ENCODE assay signal across 20 mouse cellular contexts in genomic region chr4:108379476-108379875, GRCm38 (mm10). TPM values are rescaled to one million over a fixed set of nuclear protein-coding genes. Genes with fewer than 3 reads are reported as not detected.
A peak's percentile ranks its signal among the peaks of the same experiment; 100 is the strongest.
DNase-seq lines count a peak whose midpoint lies in the region; ATAC-seq and TF ChIP-seq lines count a peak whose summit lies in the region.
"Had no signal": no experiment of that assay in that cellular context is flagged by ENCODE, and none has a peak within 500 bp of the region (broad histone marks: within the 10 kb centered on the region; RNA-seq: fewer than 3 reads in every experiment).

No protein-coding gene starts in this region.

- no peak for TF ChIP-seq CTCF in liver, postnatal 0 days (IDR thresholded peaks at IDR 0.05; ENCODE audit: low read depth)

- no peaks in the 10 kb centered on the region for H3K36me3 ChIP-seq in forebrain, embryonic 10.5 days (replicated peaks)
- no peaks in the 10 kb centered on the region for H3K36me3 ChIP-seq in forebrain, embryonic 12.5 days (replicated peaks)
- no peaks in the 10 kb centered on the region for H3K36me3 ChIP-seq in liver, postnatal 0 days (replicated peaks; ENCODE audit: insufficient read depth, low read length)
- H3K36me3 ChIP-seq: embryonic facial prominence, embryonic 13.5 days had no signal

- peaks cover 39% of the 10 kb centered on the region for H3K27me3 ChIP-seq in forebrain, embryonic 10.5 days (ENCODE audit: poor library complexity, severe bottlenecking)
- H3K27me3 ChIP-seq in forebrain, embryonic 12.5 days = peaks cover 30% of the 10 kb centered on the region
- peaks cover 19% of the 10 kb centered on the region for H3K27me3 ChIP-seq in liver, postnatal 0 days (ENCODE audit: insufficient read depth, low read length)
- H3K27me3 ChIP-seq: Patski had no signal

- H3K4me2 ChIP-seq in forebrain, embryonic 12.5 days = no peak overlapping the region
- no peak overlapping the region for H3K4me2 ChIP-seq in liver, postnatal 0 days (ENCODE audit: low read depth, low read length)
- H3K4me2 ChIP-seq: embryonic facial prominence, embryonic 13.5 days; hindbrain, embryonic 14.5 days had no signal

- DNase-seq in forebrain, embryonic 10.5 days (ENCODE audit: extremely low spot score, low spot score) = no peak
- peak; percentile 55 for DNase-seq in left cerebral cortex, postnatal 4 days
- no peak for DNase-seq in left cerebral cortex, postnatal 14 days (ENCODE audit: low spot score in 2 of 2)
- peak; percentile 24 for DNase-seq in brain, adult 2 months (ENCODE audit: low read depth, low spot score)
- DNase-seq in yolk sac, embryonic 10.5 days (ENCODE audit: low spot score) = no peak
- no peak for DNase-seq in liver, postnatal 0 days
- DNase-seq: adrenal gland, postnatal 25 days; gastrocnemius, adult 2 months; gastrocnemius, postnatal 25 days; heart, postnatal 10 days; heart, postnatal 4 days had no signal

- 0 out of 2 replicates have a peak overlapping the region, but pooled peaks have one; percentile 22 for H3K27ac ChIP-seq in forebrain, embryonic 10.5 days
- H3K27ac ChIP-seq in forebrain, embryonic 12.5 days = no peak overlapping the region
- H3K27ac ChIP-seq in liver, postnatal 0 days (ENCODE audit: low read depth) = no peak overlapping the region
- H3K27ac ChIP-seq: embryonic facial prominence, embryonic 13.5 days; gastrocnemius, adult 2 months; hindbrain, embryonic 14.5 days had no signal

- intact Hi-C loops in left cerebral cortex, postnatal 4 days (cut with DNase I) = no loop called here
- intact Hi-C loops in left cerebral cortex, postnatal 14 days (cut with DNase I) = no loop called here

- no peak overlapping the region for H3K4me3 ChIP-seq in forebrain, embryonic 10.5 days
- H3K4me3 ChIP-seq in forebrain, embryonic 12.5 days (replicated peaks) = no peak overlapping the region
- H3K4me3 ChIP-seq in liver, postnatal 0 days (ENCODE audit: low read depth, low read length) = no peak overlapping the region
- H3K4me3 ChIP-seq: embryonic facial prominence, embryonic 13.5 days; gastrocnemius, adult 2 months had no signal

- TF ChIP-seq EP300 in liver, postnatal 0 days (IDR thresholded peaks at IDR 0.05; ENCODE audit: low read depth) = no peak

- ATAC-seq in forebrain, embryonic 12.5 days (ENCODE audit: low FRiP score) = no peak
- ATAC-seq in liver, postnatal 0 days = no peak
- ATAC-seq: activated CD4-positive, CD25-positive, alpha-beta regulatory T cell, adult 4 months; forebrain, embryonic 14.5 days; inflammation-experienced regulatory T-cells, adult 6 months; Patski had no signal

- H3K9ac ChIP-seq in forebrain, embryonic 12.5 days = no peak overlapping the region
- H3K9ac ChIP-seq in liver, postnatal 0 days (replicated peaks) = no peak overlapping the region
- H3K9ac ChIP-seq: hindbrain, embryonic 14.5 days had no signal

- H3K9me3 ChIP-seq in forebrain, embryonic 10.5 days = no peaks in the 10 kb centered on the region
- H3K9me3 ChIP-seq in forebrain, embryonic 12.5 days = no peaks in the 10 kb centered on the region
- no peaks in the 10 kb centered on the region for H3K9me3 ChIP-seq in liver, postnatal 0 days (ENCODE audit: low read length)
- H3K9me3 ChIP-seq: embryonic facial prominence, embryonic 13.5 days had no signal

- peaks cover 28% of the 10 kb centered on the region for H3K4me1 ChIP-seq in forebrain, embryonic 10.5 days
- H3K4me1 ChIP-seq in forebrain, embryonic 12.5 days = peaks cover 19% of the 10 kb centered on the region
- H3K4me1 ChIP-seq in liver, postnatal 0 days (ENCODE audit: insufficient read depth) = peaks cover 3% of the 10 kb centered on the region

- 81% methylated on average over 3 of the region's 3 CpGs for WGBS in forebrain, embryonic 10.5 days
- WGBS in forebrain, embryonic 12.5 days = 83% methylated on average over 3 of the region's 3 CpGs
- WGBS in liver, postnatal 0 days (ENCODE audit: insufficient replicate concordance) = 73% methylated on average over 3 of the region's 3 CpGs

RNA-seq across cellular contexts. Expression of gene Shisal2a, which starts 3.7 kb away (rescaled TPM):
- polyA plus RNA-seq in forebrain, embryonic 10.5 days (2016; fragmentation: Nextera tagmentation; extraction: Ambion mirVana) = 1.7 and 1.8 TPM in 2 replicates
- 2.2 and 2.3 TPM in 2 replicates for polyA plus RNA-seq in forebrain, embryonic 12.5 days (2016; fragmentation: Nextera tagmentation; extraction: Ambion mirVana)
- not detected for total RNA-seq in left cerebral cortex, postnatal 4 days (2021)
- not detected for total RNA-seq in left cerebral cortex, postnatal 14 days (2021)
- 0.26 and 0.52 TPM in 2 replicates for polyA plus RNA-seq in liver, postnatal 0 days (2015; fragmentation: Nextera tagmentation; extraction: Ambion mirVana)
- total RNA-seq: gastrocnemius, adult 2 months; gastrocnemius, postnatal 25 days; granulocyte monocyte progenitor cell, adult 5-6 weeks; heart, postnatal 10 days had no signal
- polyA plus RNA-seq: activated CD4-positive, CD25-positive, alpha-beta regulatory T cell, adult 4 months; C2C12; inflammation-experienced regulatory T-cells, adult 6 months; Patski had no signal

RNA-seq across cellular contexts. Expression of gene Gpx7, which starts 27.3 kb away (rescaled TPM):
- 30.5 and 34.8 TPM in 2 replicates for polyA plus RNA-seq in forebrain, embryonic 10.5 days (2016; fragmentation: Nextera tagmentation; extraction: Ambion mirVana)
- polyA plus RNA-seq in forebrain, embryonic 12.5 days (2016; fragmentation: Nextera tagmentation; extraction: Ambion mirVana) = 29.2 and 35.1 TPM in 2 replicates
- total RNA-seq in left cerebral cortex, postnatal 4 days (2021) = 10 to 100 TPM; 15.5 to 16.2 TPM
- 10 to 100 TPM in 1 of 2 experiments, 1 to 10 TPM in 1; 9.4 to 10.1 TPM for total RNA-seq in left cerebral cortex, postnatal 14 days (2021)
- polyA plus RNA-seq in liver, postnatal 0 days (2015; fragmentation: Nextera tagmentation; extraction: Ambion mirVana) = 14.5 and 15.6 TPM in 2 replicates
- polyA plus RNA-seq: C2C12, Patski had no signal

RNA-seq across cellular contexts. Expression of gene Coa7, which starts 51.5 kb away (rescaled TPM):
- 73.6 and 79.3 TPM in 2 replicates for polyA plus RNA-seq in forebrain, embryonic 10.5 days (2016; fragmentation: Nextera tagmentation; extraction: Ambion mirVana)
- polyA plus RNA-seq in forebrain, embryonic 12.5 days (2016; fragmentation: Nextera tagmentation; extraction: Ambion mirVana) = 49.0 and 49.3 TPM in 2 replicates
- total RNA-seq in left cerebral cortex, postnatal 4 days (2021) = 10 to 100 TPM; 31.2 to 40.7 TPM
- 10 to 100 TPM; 30.9 to 36.5 TPM for total RNA-seq in left cerebral cortex, postnatal 14 days (2021)
- polyA plus RNA-seq in liver, postnatal 0 days (2015; fragmentation: Nextera tagmentation; extraction: Ambion mirVana) = 62.2 and 64.9 TPM in 2 replicates

Comparison
In these comparisons a context has a peak if more than half of its experiments do, and no peak if none do; other contexts are left out.
1. DNase-seq: peak in left cerebral cortex, postnatal 4 days (single experiment) and brain, adult 2 months (single experiment); none in forebrain, embryonic 10.5 days (single experiment), left cerebral cortex, postnatal 14 days (0 of 2), yolk sac, embryonic 10.5 days (single experiment) and liver, postnatal 0 days (single experiment).